Mouse (Mus musculus): ENCODE measurements around the gene Tsku. TPM values are rescaled to one million over a fixed set of nuclear protein-coding genes. Genes with fewer than 3 reads are reported as not detected.

Gene Tsku
- polyA plus RNA-seq, 1 experiment from 2014 or later: 10.8 TPM

DNA sequence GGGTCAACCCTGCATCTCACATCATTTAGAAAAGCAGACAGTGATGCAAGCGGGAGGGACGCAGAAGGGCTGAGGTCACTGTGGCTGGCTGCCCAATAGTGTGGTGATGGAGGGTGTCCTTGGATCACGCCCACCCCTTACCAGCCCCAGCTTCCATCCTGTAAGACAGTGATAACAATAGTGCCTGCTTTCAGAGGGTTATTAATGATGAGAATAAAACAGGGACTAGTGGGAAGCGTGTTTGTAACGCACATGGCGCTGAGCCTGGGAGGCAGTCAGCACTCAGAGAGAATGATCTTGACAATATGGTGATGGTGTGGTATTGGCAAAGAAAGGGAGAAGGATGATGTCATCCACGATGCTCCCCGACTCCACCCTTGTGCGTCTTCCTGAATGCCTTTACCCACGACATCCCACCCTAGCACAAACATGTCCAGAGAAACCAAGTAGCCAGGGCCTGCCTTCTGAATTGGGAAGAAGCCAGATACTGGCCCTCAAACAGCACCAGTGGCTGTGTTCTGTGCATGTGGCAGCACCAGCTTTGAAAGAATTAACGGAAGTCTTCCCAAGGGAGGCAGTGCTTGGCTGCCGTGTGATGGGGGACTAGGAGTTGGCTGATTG lies 27.9 kb upstream of the Tsku start:
- H3K9ac ChIP-seq (ENCODE audit: low read length): no peak overlapping the region
- H3K4me3 ChIP-seq (ENCODE audit: low read depth, low read length): no peak overlapping the region
- H3K27me3 ChIP-seq (replicated peaks; ENCODE audit: control insufficient read depth, insufficient read depth, low read length): no peaks in the 10 kb centered on the region
- 60% methylated on average over 12 of the region's 12 CpGs for WGBS
- ATAC-seq (peak; percentile 59; the same call in 1 of the 2 replicates), DNase-seq (ENCODE audit: low spot score) (peak; percentile 55)
- H3K36me3 ChIP-seq (ENCODE audit: control insufficient read depth, insufficient read depth, low read length): no peaks in the 10 kb centered on the region
- H3K4me2 ChIP-seq (ENCODE audit: low read length): no peak overlapping the region
- peaks cover 6% of the 10 kb centered on the region; the same call in 1 of the 2 replicates for H3K4me1 ChIP-seq (ENCODE audit: control insufficient read depth, insufficient read depth, low read length)
- H3K9me3 ChIP-seq (replicated peaks; ENCODE audit: control insufficient read depth, low read length): no peaks in the 10 kb centered on the region
- H3K27ac ChIP-seq (ENCODE audit: low read depth, low read length): no peak overlapping the region; the same call in 1 of the 2 replicates

DNA sequence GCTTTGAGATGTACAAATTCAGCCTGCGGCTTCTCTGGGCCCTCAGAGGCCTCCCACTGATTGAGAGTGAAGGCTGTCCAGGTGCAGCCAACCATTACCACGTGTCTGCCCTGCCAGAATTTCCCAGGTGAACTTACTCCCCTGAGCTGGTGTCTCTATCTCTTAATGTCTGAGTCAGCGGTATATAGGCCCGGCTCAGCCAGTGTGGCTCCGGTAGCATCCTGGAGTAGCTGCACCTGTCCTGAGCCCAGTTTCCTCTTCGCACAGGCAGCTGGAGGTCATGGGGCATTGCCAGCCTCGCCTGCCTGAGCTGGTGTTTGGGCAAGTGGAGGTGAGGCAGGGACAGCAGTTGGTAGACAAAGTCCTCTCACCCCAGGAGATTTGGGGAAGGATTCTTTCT lies 26.1 kb upstream of the Tsku start:
- WGBS: 79% methylated on average over 7 of the region's 7 CpGs
- Histone ChIP-seq H3K4me2 (ENCODE audit: low read length) (no peak overlapping the region), H3K27ac (ENCODE audit: low read depth, low read length) (no peak overlapping the region), H3K4me1 (ENCODE audit: control insufficient read depth, insufficient read depth, low read length) (peaks cover 6% of the 10 kb centered on the region; the same call in 1 of the 2 replicates), H3K9ac (ENCODE audit: low read length) (no peak overlapping the region), H3K27me3 (replicated peaks; ENCODE audit: control insufficient read depth, insufficient read depth, low read length) (no peaks in the 10 kb centered on the region), H3K36me3 (ENCODE audit: control insufficient read depth, insufficient read depth, low read length) (no peaks in the 10 kb centered on the region), H3K9me3 (replicated peaks; ENCODE audit: control insufficient read depth, low read length) (no peaks in the 10 kb centered on the region), H3K4me3 (ENCODE audit: low read depth, low read length) (no peak overlapping the region)
- no peak for ATAC-seq
- DNase-seq (ENCODE audit: low spot score): no peak

GRCm38 (mm10) chr7:98385168-98385567 lies 24.0 kb upstream of the Tsku start:
- no peak overlapping the region for H3K4me2 ChIP-seq (ENCODE audit: low read length)
- WGBS: 61% methylated on average over 1 of the region's 1 CpGs
- H3K36me3 ChIP-seq (ENCODE audit: control insufficient read depth, insufficient read depth, low read length): no peaks in the 10 kb centered on the region
- no peak overlapping the region for H3K9ac ChIP-seq (ENCODE audit: low read length)
- ATAC-seq (no peak), DNase-seq (ENCODE audit: low spot score) (no peak)
- H3K4me1 ChIP-seq (ENCODE audit: control insufficient read depth, insufficient read depth, low read length): peaks cover 6% of the 10 kb centered on the region; the same call in 1 of the 2 replicates
- H3K27ac ChIP-seq (ENCODE audit: low read depth, low read length): no peak overlapping the region
- H3K9me3 ChIP-seq (replicated peaks; ENCODE audit: control insufficient read depth, low read length): no peaks in the 10 kb centered on the region
- H3K4me3 ChIP-seq (ENCODE audit: low read depth, low read length): no peak overlapping the region
- H3K27me3 ChIP-seq (replicated peaks; ENCODE audit: control insufficient read depth, insufficient read depth, low read length): no peaks in the 10 kb centered on the region

DNA sequence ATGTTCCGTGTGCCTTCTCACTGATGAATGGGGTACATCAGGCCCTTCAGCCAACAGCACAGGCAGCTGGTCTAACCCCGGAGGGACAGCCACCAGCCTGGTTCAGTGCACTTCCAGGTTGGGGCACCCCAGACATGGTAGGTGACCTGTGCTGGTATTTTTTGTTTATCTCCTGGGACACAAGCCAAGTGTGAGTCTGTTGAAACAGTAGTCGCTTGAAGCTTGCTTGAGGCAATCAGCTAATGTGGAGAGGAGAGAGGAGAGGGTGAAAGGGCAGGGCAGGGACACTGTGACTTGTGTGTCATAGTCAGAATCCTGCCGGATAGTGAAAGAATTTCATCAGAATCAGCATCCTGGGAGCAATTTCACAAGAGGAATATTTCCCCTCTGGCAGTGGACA lies 22.2 kb upstream of the Tsku start:
- Histone ChIP-seq H3K4me1 (ENCODE audit: control insufficient read depth, insufficient read depth, low read length) (no peaks in the 10 kb centered on the region), H3K36me3 (ENCODE audit: control insufficient read depth, insufficient read depth, low read length) (no peaks in the 10 kb centered on the region), H3K4me3 (ENCODE audit: low read depth, low read length) (no peak overlapping the region), H3K4me2 (ENCODE audit: low read length) (no peak overlapping the region), H3K27me3 (replicated peaks; ENCODE audit: control insufficient read depth, insufficient read depth, low read length) (no peaks in the 10 kb centered on the region), H3K9ac (ENCODE audit: low read length) (no peak overlapping the region), H3K9me3 (replicated peaks; ENCODE audit: control insufficient read depth, low read length) (no peaks in the 10 kb centered on the region), H3K27ac (ENCODE audit: low read depth, low read length) (no peak overlapping the region)
- ATAC-seq (no peak), DNase-seq (ENCODE audit: low spot score) (no peak)
- 76% methylated on average over 4 of the region's 4 CpGs for WGBS

DNA sequence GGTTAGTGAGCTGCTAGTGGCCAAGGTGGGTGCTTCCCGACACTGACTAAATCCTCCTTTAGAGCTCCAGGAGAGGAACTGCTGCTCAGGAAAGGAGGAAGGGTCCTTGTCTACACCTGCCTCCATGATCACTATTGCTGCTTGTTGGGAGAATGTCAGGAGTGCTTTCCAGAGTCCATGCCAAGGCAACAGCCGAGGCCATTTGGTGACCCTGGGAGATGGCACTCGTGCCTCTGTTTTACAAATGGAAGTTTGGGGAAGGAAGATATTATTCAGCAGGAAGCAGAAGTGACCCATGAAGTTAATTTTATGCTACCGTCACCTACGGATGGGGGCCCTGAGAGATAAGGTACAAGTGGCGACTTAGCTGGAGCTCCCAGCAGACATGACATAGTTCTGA lies 21.7 kb upstream of the Tsku start:
- no peak overlapping the region for H3K9ac ChIP-seq (ENCODE audit: low read length)

GRCm38 (mm10) chr7:98380224-98380925 lies 19.2 kb upstream of the Tsku start:
- Histone ChIP-seq H3K4me2 (ENCODE audit: low read length) (no peak overlapping the region), H3K4me1 (ENCODE audit: control insufficient read depth, insufficient read depth, low read length) (no peaks in the 10 kb centered on the region), H3K27ac (ENCODE audit: low read depth, low read length) (no peak overlapping the region), H3K27me3 (replicated peaks; ENCODE audit: control insufficient read depth, insufficient read depth, low read length) (no peaks in the 10 kb centered on the region), H3K36me3 (ENCODE audit: control insufficient read depth, insufficient read depth, low read length) (no peaks in the 10 kb centered on the region), H3K9ac (ENCODE audit: low read length) (no peak overlapping the region), H3K4me3 (ENCODE audit: low read depth, low read length) (no peak overlapping the region), H3K9me3 (replicated peaks; ENCODE audit: control insufficient read depth, low read length) (no peaks in the 10 kb centered on the region)
- 0 out of 2 replicates have a peak, but pooled peaks have one; percentile 48 for ATAC-seq
- DNase-seq (ENCODE audit: low spot score): peak; percentile 38
- WGBS: 68% methylated on average over 6 of the region's 6 CpGs

More for the DNA sequence above, 21.7 kb upstream of the Tsku start:
- Histone ChIP-seq H3K9me3 (replicated peaks; ENCODE audit: control insufficient read depth, low read length) (no peaks in the 10 kb centered on the region), H3K36me3 (ENCODE audit: control insufficient read depth, insufficient read depth, low read length) (no peaks in the 10 kb centered on the region), H3K4me2 (ENCODE audit: low read length) (no peak overlapping the region), H3K4me1 (ENCODE audit: control insufficient read depth, insufficient read depth, low read length) (no peaks in the 10 kb centered on the region), H3K27ac (ENCODE audit: low read depth, low read length) (no peak overlapping the region), H3K4me3 (ENCODE audit: low read depth, low read length) (no peak overlapping the region), H3K27me3 (replicated peaks; ENCODE audit: control insufficient read depth, insufficient read depth, low read length) (no peaks in the 10 kb centered on the region)
- DNase-seq (ENCODE audit: low spot score): no peak
- WGBS: 88% methylated on average over 6 of the region's 6 CpGs
- ATAC-seq: no peak

- H3K4me1 ChIP-seq (ENCODE audit: control insufficient read depth, insufficient read depth, low read length): no peaks in the 10 kb centered on the region
- no peaks in the 10 kb centered on the region for H3K9me3 ChIP-seq (replicated peaks; ENCODE audit: control insufficient read depth, low read length)
- no peaks in the 10 kb centered on the region for H3K36me3 ChIP-seq (ENCODE audit: control insufficient read depth, insufficient read depth, low read length)
- H3K4me2 ChIP-seq (ENCODE audit: low read length): no peak overlapping the region
- DNase-seq (ENCODE audit: low spot score) (no peak), ATAC-seq (no peak)
- H3K4me3 ChIP-seq (ENCODE audit: low read depth, low read length): no peak overlapping the region
- whole genome bisulfite sequencing: 93% methylated on average over 4 of the region's 4 CpGs
- H3K27me3 ChIP-seq (replicated peaks; ENCODE audit: control insufficient read depth, insufficient read depth, low read length): no peaks in the 10 kb centered on the region
- H3K9ac ChIP-seq (ENCODE audit: low read length): no peak overlapping the region
- H3K27ac ChIP-seq (ENCODE audit: low read depth, low read length): no peak overlapping the region
Observed at GRCm38 (mm10) chr7:98379232-98379631, 18.1 kb upstream of the Tsku start.

DNA sequence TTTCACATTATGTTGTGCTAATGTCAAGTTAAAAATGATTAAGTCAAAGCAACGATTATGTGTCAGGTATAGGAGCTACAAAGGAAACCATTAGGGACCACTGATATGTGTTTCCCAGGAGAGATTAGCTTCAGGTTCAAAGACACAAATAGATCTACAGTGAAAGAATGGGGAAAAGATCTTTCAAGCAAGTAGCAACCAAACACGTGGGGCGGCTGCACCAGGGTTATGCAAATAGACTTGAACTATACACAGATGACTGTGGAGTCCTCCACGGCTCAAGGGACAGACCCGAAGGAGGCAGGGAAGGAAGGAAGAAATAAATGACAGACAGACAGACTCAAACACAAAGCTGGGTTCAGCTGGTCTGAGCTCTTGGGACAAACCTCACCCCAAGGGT lies 16.1 kb upstream of the Tsku start:
- Histone ChIP-seq H3K36me3 (ENCODE audit: control insufficient read depth, insufficient read depth, low read length) (no peaks in the 10 kb centered on the region), H3K27me3 (replicated peaks; ENCODE audit: control insufficient read depth, insufficient read depth, low read length) (no peaks in the 10 kb centered on the region), H3K4me3 (ENCODE audit: low read depth, low read length) (no peak overlapping the region), H3K9ac (ENCODE audit: low read length) (no peak overlapping the region), H3K4me2 (ENCODE audit: low read length) (no peak overlapping the region), H3K9me3 (replicated peaks; ENCODE audit: control insufficient read depth, low read length) (no peaks in the 10 kb centered on the region), H3K27ac (ENCODE audit: low read depth, low read length) (no peak overlapping the region), H3K4me1 (ENCODE audit: control insufficient read depth, insufficient read depth, low read length) (no peaks in the 10 kb centered on the region)
- no peak for ATAC-seq
- DNase-seq (ENCODE audit: low spot score): no peak
- whole genome bisulfite sequencing: 65% methylated on average over 5 of the region's 5 CpGs

GRCm38 (mm10) chr7:98371161-98371560 lies 10.0 kb upstream of the Tsku start:
- DNase-seq (ENCODE audit: low spot score) (no peak), ATAC-seq (no peak)
- Histone ChIP-seq H3K4me2 (ENCODE audit: low read length) (no peak overlapping the region), H3K36me3 (ENCODE audit: control insufficient read depth, insufficient read depth, low read length) (no peaks in the 10 kb centered on the region), H3K27ac (ENCODE audit: low read depth, low read length) (no peak overlapping the region), H3K4me3 (ENCODE audit: low read depth, low read length) (no peak overlapping the region), H3K9me3 (replicated peaks; ENCODE audit: control insufficient read depth, low read length) (no peaks in the 10 kb centered on the region), H3K4me1 (ENCODE audit: control insufficient read depth, insufficient read depth, low read length) (no peaks in the 10 kb centered on the region), H3K27me3 (replicated peaks; ENCODE audit: control insufficient read depth, insufficient read depth, low read length) (no peaks in the 10 kb centered on the region), H3K9ac (ENCODE audit: low read length) (no peak overlapping the region)
- WGBS: 33% methylated on average over 4 of the region's 4 CpGs
